Mouse (Mus musculus) small intestine, adult 2 months (tissue): ENCODE data around the gene Xylt1. TPM values are rescaled to one million over a fixed set of nuclear protein-coding genes. Genes with fewer than 3 reads are reported as not detected.

Experiments
- H3K27ac ChIP-seq: fragments of 200-500 bp; 2 replicates; pipeline ENCODE4 v1.5.1; 2012; ENCODE audit warnings: low read depth, low read length, control low read depth, inconsistent platforms; ENCODE audit not compliant: insufficient read depth
- H3K27me3 ChIP-seq: fragments of 200-500 bp; 2 replicates; pipeline ENCODE4 v1.6.1; 2012; ENCODE audit warnings: mild to moderate bottlenecking, moderate library complexity, low read length, inconsistent platforms; ENCODE audit not compliant: control insufficient read depth, insufficient read depth
- H3K36me3 ChIP-seq: fragments of 200-500 bp; 2 replicates; pipeline ENCODE4 v1.6.1; 2012; ENCODE audit warnings: mild to moderate bottlenecking, low read length, control low read depth, inconsistent platforms; ENCODE audit not compliant: control insufficient read depth, insufficient read depth
- H3K4me1 ChIP-seq: fragments of 200-500 bp; 2 replicates; pipeline ENCODE4 v1.6.1; 2012; ENCODE audit warnings: low read length, inconsistent platforms, mixed read lengths; ENCODE audit not compliant: control insufficient read depth, insufficient read depth, insufficient read length
- H3K4me3 ChIP-seq: fragments of 200-500 bp; 2 replicates; pipeline ENCODE4 v1.5.1; 2012; ENCODE audit warnings: low read depth, mild to moderate bottlenecking, control low read depth, inconsistent platforms, low read length, moderate library complexity
- CTCF ChIP-seq: fragments of 200-500 bp; IDR thresholded peaks from 2 replicates; pipeline ENCODE4 v1.5.1; 2012; ENCODE audit warnings: low read depth, mild to moderate bottlenecking, control low read depth, inconsistent platforms, low read length, moderate library complexity, mixed read lengths; ENCODE audit not compliant: insufficient replicate concordance, insufficient read length; ENCODE audit errors: extremely low read depth
- POLR2A ChIP-seq: fragments of 200-500 bp; IDR thresholded peaks from 2 replicates; pipeline ENCODE4 v1.6.1; 2012; ENCODE audit warnings: low read depth, mild to moderate bottlenecking, control low read depth, inconsistent platforms, low read length, moderate library complexity
- WGBS: fragments of 180-500 bp; shearing (Covaris S2); methylation state at CpG from one replicate; pipeline ENCODE4 v1.1.7; 2018; 5-methylcytosine and 5-hydroxymethylcytosine counted together
- polyA plus RNA-seq: library from polyadenylated mRNA; depleted of rRNA; stranded (reverse); fragments of >200 nt; gene quantifications from 2 replicates; pipeline ENCODE4 v1.2.3, GENCODE M21; 2012

The Xylt1 gene
- polyA plus RNA-seq, 1 experiment = 2.9 TPM

GRCm38 (mm10) chr7:117394380-117394779 lies 13.6 kb downstream of the Xylt1 start:
- no peak for TF ChIP-seq POLR2A
- no peak for TF ChIP-seq CTCF
- WGBS = 27% methylated on average over 6 of the region's 6 CpGs

GRCm38 (mm10) chr7:117395511-117395910 lies 14.7 kb downstream of the Xylt1 start:
- no peak overlapping the region for H3K27ac ChIP-seq
- no peaks in the 10 kb centered on the region for H3K36me3 ChIP-seq
- peaks cover 10% of the 10 kb centered on the region; the same call in 1 of the 2 replicates for H3K4me1 ChIP-seq
- H3K4me3 ChIP-seq = no peak overlapping the region
- no peaks in the 10 kb centered on the region for H3K27me3 ChIP-seq
- no peak for TF ChIP-seq POLR2A
- TF ChIP-seq CTCF = no peak
- WGBS = 83% methylated on average over 6 of the region's 6 CpGs

More at GRCm38 (mm10) chr7:117394380-117394779, 13.6 kb downstream of the Xylt1 start:
- Histone ChIP-seq H3K27me3 (no peaks in the 10 kb centered on the region), H3K27ac (peak overlapping the region; percentile 71), H3K36me3 (no peaks in the 10 kb centered on the region), H3K4me1 (peaks cover 10% of the 10 kb centered on the region; the same call in 1 of the 2 replicates), H3K4me3 (no peak overlapping the region)

DNA sequence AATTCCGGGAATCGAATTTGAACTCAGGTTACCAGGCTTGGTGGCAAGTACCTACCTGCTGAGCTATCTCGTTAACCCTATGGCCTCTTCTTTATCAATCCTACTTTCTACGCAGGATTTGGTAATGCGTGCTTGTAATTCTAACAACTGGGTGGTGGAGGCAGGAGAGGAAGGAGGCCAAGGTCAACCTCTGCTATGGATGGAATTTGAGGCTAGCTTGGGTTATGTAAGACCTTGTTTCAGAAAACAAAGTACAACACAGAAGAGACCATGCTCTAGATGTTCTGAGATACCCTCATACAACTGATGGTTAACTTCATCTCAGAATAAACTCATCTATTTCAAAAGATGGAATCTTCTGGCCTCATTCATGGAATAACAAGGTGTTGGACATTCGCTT lies 17.1 kb downstream of the Xylt1 start:
- Histone ChIP-seq H3K27ac (no peak overlapping the region), H3K27me3 (no peaks in the 10 kb centered on the region), H3K4me3 (no peak overlapping the region), H3K4me1 (peaks cover 10% of the 10 kb centered on the region; the same call in 1 of the 2 replicates), H3K36me3 (no peaks in the 10 kb centered on the region)
- WGBS = 94% methylated on average over 6 of the region's 6 CpGs
- TF ChIP-seq CTCF (no peak), POLR2A (no peak)

GRCm38 (mm10) chr7:117399971-117400370 lies 19.2 kb downstream of the Xylt1 start:
- TF ChIP-seq POLR2A (no peak), CTCF (no peak)
- H3K4me1 ChIP-seq = no peaks in the 10 kb centered on the region
- H3K27me3 ChIP-seq = no peaks in the 10 kb centered on the region
- H3K4me3 ChIP-seq = no peak overlapping the region
- H3K27ac ChIP-seq = no peak overlapping the region
- H3K36me3 ChIP-seq = no peaks in the 10 kb centered on the region
- WGBS = 93% methylated on average over 5 of the region's 5 CpGs

GRCm38 (mm10) chr7:117401581-117401980 lies 20.8 kb downstream of the Xylt1 start:
- WGBS = 85% methylated on average over 4 of the region's 4 CpGs
- Histone ChIP-seq H3K27me3 (no peaks in the 10 kb centered on the region), H3K27ac (no peak overlapping the region), H3K4me3 (no peak overlapping the region), H3K4me1 (no peaks in the 10 kb centered on the region; the same call in 1 of the 2 replicates), H3K36me3 (no peaks in the 10 kb centered on the region)
- TF ChIP-seq POLR2A (no peak), CTCF (no peak)

- Histone ChIP-seq H3K36me3 (no peaks in the 10 kb centered on the region), H3K4me1 (peaks cover 4% of the 10 kb centered on the region; the same call in 1 of the 2 replicates), H3K27me3 (no peaks in the 10 kb centered on the region), H3K27ac (no peak overlapping the region), H3K4me3 (no peak overlapping the region)
- WGBS = 14% methylated on average over 3 of the region's 3 CpGs
- TF ChIP-seq POLR2A (no peak), CTCF (no peak)
Measured at GRCm38 (mm10) chr7:117406336-117406735, 25.6 kb downstream of the Xylt1 start.

GRCm38 (mm10) chr7:117409268-117409988 lies 28.6 kb downstream of the Xylt1 start:
- no peak for TF ChIP-seq POLR2A
- TF ChIP-seq CTCF = no peak
- H3K27ac ChIP-seq = no peak overlapping the region
- WGBS = 86% methylated on average over 8 of the region's 8 CpGs

More at GRCm38 (mm10) chr7:117409268-117409988, 28.6 kb downstream of the Xylt1 start:
- H3K4me3 ChIP-seq = no peak overlapping the region
- no peaks in the 10 kb centered on the region for H3K36me3 ChIP-seq
- H3K4me1 ChIP-seq = peaks cover 6% of the 10 kb centered on the region; the same call in 1 of the 2 replicates
- H3K27me3 ChIP-seq = no peaks in the 10 kb centered on the region
